Mouse (Mus musculus) right cerebral cortex, postnatal 4 days (tissue): ENCODE data around the gene Akr7a5.

Source experiments
- DNase-seq: peaks from one replicate; pipeline ENCODE4 v3.0.0-alpha.2; 2022

The Akr7a5 gene

DNA sequence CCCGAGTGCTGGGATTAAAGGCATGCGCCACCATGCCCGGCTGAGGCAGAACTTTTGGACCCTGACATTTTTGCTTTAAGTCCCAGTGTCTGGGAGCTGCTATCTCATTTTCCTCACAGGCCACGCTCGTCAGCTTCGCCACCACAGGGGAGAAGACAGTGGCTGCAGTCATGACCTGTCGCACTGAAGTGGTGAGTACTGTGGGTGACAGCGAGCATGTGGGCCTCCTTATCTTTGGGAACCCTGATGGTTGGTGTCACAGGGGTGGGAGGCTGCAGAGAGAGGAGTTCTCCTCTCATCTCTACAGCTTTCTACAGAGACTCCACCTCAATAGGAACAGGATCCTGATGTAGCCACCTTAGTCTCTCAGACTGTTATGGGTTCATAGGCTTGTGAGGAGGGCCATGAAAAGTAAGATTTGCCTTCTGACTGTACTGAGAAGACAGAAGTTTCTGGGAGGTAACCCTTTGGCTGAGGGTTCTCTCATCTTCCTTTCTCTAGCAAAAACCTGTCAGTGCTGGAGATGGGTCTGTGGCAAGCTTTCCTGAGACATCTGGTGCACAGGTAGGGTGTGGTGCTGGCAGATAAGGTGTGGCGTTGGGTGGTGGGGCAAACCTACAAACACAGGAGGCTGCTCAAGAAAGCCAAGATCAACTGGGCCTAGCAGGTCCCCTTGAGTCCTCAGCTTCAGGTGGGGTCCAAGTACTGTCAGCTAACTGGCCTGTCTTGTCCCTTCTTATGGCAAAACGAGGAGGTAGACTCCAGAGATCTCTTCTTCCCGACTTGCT lies 50.4 kb downstream of the Akr7a5 start:
- no peak for DNase-seq

DNA sequence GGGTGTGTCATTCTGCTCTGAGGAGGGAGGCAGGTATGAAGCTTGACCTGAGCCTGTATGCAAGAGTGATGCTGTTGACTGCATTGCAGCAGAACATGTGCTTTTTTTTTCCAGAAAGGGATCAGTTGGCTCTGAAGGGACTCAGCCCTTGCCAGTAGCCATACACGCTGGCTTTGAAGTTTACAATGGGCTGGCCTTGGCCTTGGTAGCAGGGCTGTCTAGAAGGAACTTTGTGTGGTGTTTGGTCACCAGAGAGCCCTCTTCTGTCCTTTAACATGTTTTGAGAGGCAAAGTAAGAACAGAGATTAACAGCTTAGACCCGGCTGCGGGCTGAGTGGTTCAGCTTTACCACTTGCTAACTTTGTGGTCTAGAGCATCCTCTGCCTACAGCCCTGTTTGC lies 56.8 kb downstream of the Akr7a5 start:
- DNase-seq = no peak
